Mouse (Mus musculus) stomach, postnatal 0 days (tissue): ENCODE data around the gene Pabpn1l.

Source experiments
- CTCF ChIP-seq: IDR thresholded peaks from 2 replicates; pipeline ENCODE4 v1.5.1; 2016; ENCODE audit warnings: antibody characterized with exemption, low read depth, mild to moderate bottlenecking, moderate library complexity
- EP300 ChIP-seq: optimal IDR thresholded peaks from 2 replicates; pipeline ENCODE3; 2016; ENCODE audit warnings: antibody characterized with exemption

- TF ChIP-seq CTCF (no peak), EP300 (no peak)
Observed at GRCm38 (mm10) chr8:122571750-122572267, 50.7 kb downstream of the Pabpn1l start.
